Mouse (Mus musculus) ES-Bruce4 (cell line): ENCODE results near the gene Lrrc56.

ENCODE experiments used
- CTCF ChIP-seq: IDR thresholded peaks from one replicate; pipeline ENCODE4 v1.8.1; 2011; ENCODE audit warnings: low read depth, low read length
- EP300 ChIP-seq: IDR thresholded peaks from 2 replicates; pipeline ENCODE4 v1.6.1; 2011; ENCODE audit warnings: low read depth, low read length; ENCODE audit not compliant: insufficient read depth
- POLR2A ChIP-seq: IDR thresholded peaks from one replicate; pipeline ENCODE4 v1.8.1; 2011; ENCODE audit warnings: low read length; ENCODE audit not compliant: insufficient read depth

DNA sequence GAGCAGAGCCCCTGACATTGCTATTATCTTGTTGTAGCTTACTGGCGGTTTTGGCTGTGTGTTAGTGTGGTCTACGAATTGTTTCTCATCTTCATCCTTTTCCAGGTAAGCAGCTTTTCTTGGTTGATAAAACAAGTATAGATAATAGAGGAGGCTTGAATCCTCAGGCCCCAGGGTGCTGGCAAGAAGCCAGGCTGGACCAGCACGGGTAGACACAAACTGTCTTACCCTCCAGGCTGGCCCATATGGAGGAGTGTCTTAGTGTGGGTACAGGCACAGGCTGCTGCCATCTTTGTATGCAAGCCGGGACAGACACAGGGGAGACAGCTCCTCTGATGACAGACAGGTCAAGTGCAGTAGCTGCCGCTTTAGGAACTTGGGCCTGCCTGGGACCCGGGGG lies 46.9 kb upstream of the Lrrc56 start:
- TF ChIP-seq CTCF (no peak), POLR2A (no peak), EP300 (no peak)
